Mouse (Mus musculus) liver, embryonic 16.5 days (tissue): ENCODE measurements around the gene Snx1. TPM values are rescaled to one million over a fixed set of nuclear protein-coding genes. Genes with fewer than 3 reads are reported as not detected.

Experiments
- ATAC-seq: fragments of 200-750 bp; cut with Nextera tagmentation; 2 replicates; pipeline ENCODE4 v1.8.0; 2017; ENCODE audit warnings: low read depth, mild to moderate bottlenecking, moderate number of reproducible peaks, moderate library complexity
- H3K27ac ChIP-seq: fragments of 300-500 bp; sonication (generic); 2 replicates; pipeline ENCODE4 v1.5.1; 2014; ENCODE audit warnings: mild to moderate bottlenecking, low read length
- H3K27me3 ChIP-seq: fragments of 300-500 bp; sonication (generic); 2 replicates; pipeline ENCODE4 v1.6.1; 2014; ENCODE audit warnings: low read depth, low read length, mixed read lengths; ENCODE audit not compliant: control insufficient read depth, insufficient read depth
- H3K36me3 ChIP-seq: fragments of 300-500 bp; sonication (generic); 2 replicates; pipeline ENCODE4 v1.6.1; 2014; ENCODE audit warnings: mild to moderate bottlenecking; ENCODE audit not compliant: control insufficient read depth, insufficient read depth
- H3K4me1 ChIP-seq: fragments of 300-500 bp; sonication (generic); 2 replicates; pipeline ENCODE4 v1.6.1; 2014; ENCODE audit warnings: low read depth, low read length, mixed read lengths; ENCODE audit not compliant: control insufficient read depth
- H3K4me2 ChIP-seq: fragments of 300-500 bp; sonication (generic); 2 replicates; pipeline ENCODE4 v1.6.1; 2014; ENCODE audit warnings: low read depth, low read length, mixed read lengths
- H3K4me3 ChIP-seq: fragments of 300-500 bp; sonication (generic); 2 replicates; pipeline ENCODE4 v1.5.1; 2014; ENCODE audit warnings: low read depth, mild to moderate bottlenecking, low read length
- H3K9ac ChIP-seq: fragments of 300-500 bp; sonication (generic); 2 replicates; pipeline ENCODE4 v1.6.1; 2014; ENCODE audit warnings: low read depth, low read length
- H3K9me3 ChIP-seq: fragments of 300-500 bp; sonication (generic); replicated peaks from 2 replicates; pipeline ENCODE4 v1.6.1; 2016; ENCODE audit warnings: low read length; ENCODE audit not compliant: control insufficient read depth
- WGBS: fragments of 180-500 bp; shearing (Covaris S2); extraction: QIAGEN DNeasy Blood & Tissue Kit; methylation state at CpG from one replicate; pipeline ENCODE4 v1.1.7; 2014; ENCODE audit not compliant: insufficient replicate concordance; 5-methylcytosine and 5-hydroxymethylcytosine counted together
- polyA plus RNA-seq: library from polyadenylated mRNA; unstranded; fragments of >200 nt; fragmentation: Nextera tagmentation; extraction: Ambion mirVana; gene quantifications from 2 replicates; pipeline ENCODE4 v1.2.1, GENCODE M21; 2015

Snx1 gene
- polyA plus RNA-seq, 1 experiment from 2014 or later = 59.6 TPM

DNA sequence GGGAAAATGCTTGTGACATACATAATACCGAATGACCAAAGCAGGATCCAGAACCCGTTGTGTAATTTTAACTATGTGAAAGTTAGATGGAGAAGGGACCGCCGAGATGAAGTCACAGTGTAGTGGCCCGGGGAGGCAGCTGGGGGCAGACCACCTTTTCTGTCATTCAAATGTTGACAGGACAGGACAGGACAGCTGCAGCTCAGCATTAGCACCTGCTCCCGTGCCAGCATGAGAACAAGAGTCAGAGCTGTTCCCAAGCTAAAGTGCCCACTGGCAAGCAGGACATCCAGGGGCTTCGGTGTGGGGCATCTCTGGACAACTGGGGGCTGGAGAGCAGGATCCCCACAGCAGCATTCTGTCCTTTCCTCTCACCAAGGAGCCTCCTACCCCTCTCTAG is 39.3 kb downstream of the Snx1 start:
- H3K27ac ChIP-seq = no peak overlapping the region
- peaks cover 29% of the 10 kb centered on the region for H3K36me3 ChIP-seq
- H3K9ac ChIP-seq = no peak overlapping the region
- 93% methylated on average over 7 of the region's 7 CpGs for WGBS
- no peak overlapping the region for H3K4me3 ChIP-seq
- H3K27me3 ChIP-seq = no peaks in the 10 kb centered on the region
- no peaks in the 10 kb centered on the region for H3K4me1 ChIP-seq
- H3K4me2 ChIP-seq = no peak overlapping the region
- no peak for ATAC-seq
- H3K9me3 ChIP-seq = no peaks in the 10 kb centered on the region

DNA sequence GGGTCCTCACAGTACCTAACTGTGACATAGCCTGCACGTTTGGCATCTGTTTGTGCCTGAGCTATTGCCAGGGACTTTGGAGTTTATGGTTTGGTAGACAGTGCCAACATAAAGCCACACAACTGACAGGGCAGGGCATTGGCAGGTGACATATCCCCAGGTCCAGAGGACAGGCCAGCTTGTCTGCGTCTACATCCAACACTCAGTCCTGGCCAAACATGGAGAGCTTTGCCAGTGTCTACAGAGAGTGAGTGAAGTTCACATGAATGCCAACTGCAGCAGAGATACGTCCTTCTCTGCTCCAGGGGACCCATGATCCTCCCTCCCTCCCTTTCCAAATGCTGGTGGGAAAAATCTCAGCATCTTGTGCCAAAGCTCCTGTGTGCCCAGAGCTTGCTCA is 42.2 kb downstream of the Snx1 start:
- Histone ChIP-seq H3K9ac (no peak overlapping the region), H3K27me3 (no peaks in the 10 kb centered on the region), H3K27ac (no peak overlapping the region), H3K9me3 (no peaks in the 10 kb centered on the region), H3K36me3 (peaks cover 19% of the 10 kb centered on the region), H3K4me1 (no peaks in the 10 kb centered on the region), H3K4me3 (no peak overlapping the region), H3K4me2 (no peak overlapping the region)
- WGBS = 78% methylated on average over 3 of the region's 3 CpGs
- no peak for ATAC-seq

- Histone ChIP-seq H3K4me2 (no peak overlapping the region), H3K36me3 (peaks cover 3% of the 10 kb centered on the region; the same call in 1 of the 2 replicates), H3K4me3 (no peak overlapping the region), H3K27ac (no peak overlapping the region), H3K4me1 (peaks cover under 1% of the 10 kb centered on the region; the same call in 1 of the 2 replicates), H3K9me3 (no peaks in the 10 kb centered on the region), H3K9ac (no peak overlapping the region), H3K27me3 (peaks cover 4% of the 10 kb centered on the region; the same call in 1 of the 2 replicates)
- 45% methylated on average over 4 of the region's 4 CpGs for WGBS
- no peak for ATAC-seq
Measured at GRCm38 (mm10) chr9:66081999-66082398, 44.4 kb downstream of the Snx1 start.

DNA sequence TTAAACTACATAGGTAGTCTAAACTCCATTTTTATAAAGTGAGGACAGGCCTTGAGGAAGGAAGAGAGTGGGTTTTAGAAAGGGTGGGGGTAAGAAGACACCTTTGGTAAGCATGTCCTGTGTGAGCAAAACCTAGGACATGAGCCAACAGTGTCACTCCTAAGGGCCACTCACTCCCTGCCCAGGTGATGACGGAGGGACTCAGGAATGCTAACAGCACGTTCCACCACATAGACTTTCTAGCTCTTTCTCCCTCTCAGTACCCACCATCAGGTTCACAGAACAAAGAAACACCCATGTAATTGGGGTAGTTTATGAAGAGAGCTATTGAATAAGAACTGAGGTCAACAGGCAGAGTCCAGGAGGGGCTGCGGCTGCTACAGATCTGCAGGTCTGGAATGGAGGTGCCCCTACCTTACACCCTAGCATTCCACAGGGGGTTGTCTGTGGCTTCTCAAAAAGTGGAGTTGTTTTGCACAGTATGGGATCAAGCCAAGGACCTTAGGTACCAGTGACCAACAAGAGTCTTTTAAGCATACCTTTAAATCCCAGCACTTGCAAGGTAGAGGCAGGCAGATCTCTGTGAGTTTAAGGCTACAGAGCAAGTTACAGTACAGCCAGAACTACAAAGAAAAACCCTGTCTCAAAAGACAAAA is 45.5 kb downstream of the Snx1 start:
- Histone ChIP-seq H3K4me2 (no peak overlapping the region), H3K9me3 (no peaks in the 10 kb centered on the region), H3K36me3 (no peaks in the 10 kb centered on the region), H3K4me1 (peaks cover 2% of the 10 kb centered on the region; the same call in 1 of the 2 replicates), H3K27me3 (peaks cover 4% of the 10 kb centered on the region; the same call in 1 of the 2 replicates), H3K4me3 (no peak overlapping the region), H3K9ac (no peak overlapping the region), H3K27ac (no peak overlapping the region)
- WGBS = 78% methylated on average over 3 of the region's 3 CpGs
- ATAC-seq = no peak

GRCm38 (mm10) chr9:66078493-66078892 is 47.9 kb downstream of the Snx1 start:
- Histone ChIP-seq H3K27ac (no peak overlapping the region), H3K4me2 (no peak overlapping the region), H3K27me3 (peaks cover 4% of the 10 kb centered on the region; the same call in 1 of the 2 replicates), H3K4me3 (no peak overlapping the region), H3K4me1 (peaks cover 2% of the 10 kb centered on the region; the same call in 1 of the 2 replicates), H3K9me3 (no peaks in the 10 kb centered on the region), H3K36me3 (no peaks in the 10 kb centered on the region), H3K9ac (no peak overlapping the region)
- WGBS = 28% methylated on average over 14 of the region's 14 CpGs
- no peak for ATAC-seq

DNA sequence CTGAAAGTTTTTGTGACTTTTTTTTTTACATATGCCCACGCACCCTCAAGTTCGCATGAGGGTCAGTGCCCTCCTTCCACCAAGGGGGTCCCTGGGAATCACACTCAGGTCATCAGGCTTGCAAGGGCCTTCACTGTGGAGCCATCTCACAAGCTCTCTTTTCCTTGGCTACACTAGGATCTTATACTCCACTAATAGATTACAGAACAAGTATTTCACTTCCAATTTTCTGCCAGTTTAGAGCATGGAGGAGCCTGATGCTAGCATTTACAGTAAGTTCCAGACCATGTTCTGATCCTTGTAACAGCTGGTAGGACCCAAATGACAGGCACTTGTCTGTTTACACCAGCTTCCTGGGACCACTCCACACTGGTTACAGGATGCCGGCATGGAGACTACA is 48.3 kb downstream of the Snx1 start:
- no peak for ATAC-seq
- H3K4me3 ChIP-seq = no peak overlapping the region
- WGBS = 68% methylated on average over 3 of the region's 3 CpGs
- no peaks in the 10 kb centered on the region for H3K9me3 ChIP-seq
- peaks cover 4% of the 10 kb centered on the region; the same call in 1 of the 2 replicates for H3K27me3 ChIP-seq
- H3K4me2 ChIP-seq = no peak overlapping the region
- no peak overlapping the region for H3K27ac ChIP-seq
- no peaks in the 10 kb centered on the region for H3K36me3 ChIP-seq
- peaks cover 2% of the 10 kb centered on the region; the same call in 1 of the 2 replicates for H3K4me1 ChIP-seq
- H3K9ac ChIP-seq = no peak overlapping the region

GRCm38 (mm10) chr9:66072754-66073153 is 53.6 kb downstream of the Snx1 start:
- no peaks in the 10 kb centered on the region; the same call in 1 of the 2 replicates for H3K36me3 ChIP-seq
- H3K27me3 ChIP-seq = peaks cover 13% of the 10 kb centered on the region
- H3K4me1 ChIP-seq = peaks cover 21% of the 10 kb centered on the region
- WGBS = 79% methylated on average over 7 of the region's 7 CpGs
- no peak overlapping the region for H3K27ac ChIP-seq
- no peak overlapping the region for H3K4me3 ChIP-seq
- no peak overlapping the region for H3K4me2 ChIP-seq
- ATAC-seq = no peak
- H3K9ac ChIP-seq = no peak overlapping the region
- H3K9me3 ChIP-seq = no peaks in the 10 kb centered on the region

DNA sequence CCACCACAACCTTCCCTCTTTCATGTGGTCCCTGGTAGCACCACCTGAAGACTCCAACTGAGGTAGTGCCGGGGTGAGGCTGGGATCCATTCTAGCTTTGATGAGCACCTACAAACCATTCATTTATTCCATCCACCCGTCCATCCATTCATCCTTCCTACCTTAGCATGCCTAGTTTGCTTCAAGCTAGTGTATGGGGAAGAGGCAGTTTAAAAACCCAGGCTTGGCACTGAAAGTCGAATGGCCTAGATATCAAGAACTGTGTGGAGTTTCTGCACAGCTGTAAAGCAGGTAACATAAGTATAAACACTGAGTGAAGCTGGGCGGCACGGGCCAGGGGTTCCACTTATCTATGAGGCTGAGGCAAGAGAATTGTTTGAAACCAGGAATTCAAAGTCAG is 56.2 kb downstream of the Snx1 start:
- H3K27ac ChIP-seq = peak overlapping the region; percentile 84
- H3K27me3 ChIP-seq = peaks cover 13% of the 10 kb centered on the region
- H3K9me3 ChIP-seq = no peaks in the 10 kb centered on the region
- H3K4me1 ChIP-seq = peaks cover 23% of the 10 kb centered on the region
- H3K9ac ChIP-seq = peak overlapping the region; percentile 50
- peak; percentile 7; the same call in 1 of the 2 replicates for ATAC-seq
- peak overlapping the region; percentile 86 for H3K4me3 ChIP-seq
- WGBS = 60% methylated on average over 5 of the region's 5 CpGs
- H3K4me2 ChIP-seq = peak overlapping the region; percentile 91
- peaks cover 24% of the 10 kb centered on the region for H3K36me3 ChIP-seq

- Histone ChIP-seq H3K36me3 (peaks cover 27% of the 10 kb centered on the region), H3K4me2 (peak within 1 kb of the TSS; percentile 91), H3K9me3 (no peaks in the 10 kb centered on the region), H3K27me3 (peaks cover 13% of the 10 kb centered on the region), H3K9ac (peak within 1 kb of the TSS; percentile 91), H3K4me3 (peak within 1 kb of the TSS; percentile 86), H3K27ac (peak within 1 kb of the TSS; percentile 84), H3K4me1 (peaks cover 23% of the 10 kb centered on the region)
- 0% methylated on average over 22 of the region's 22 CpGs for WGBS
- peak; percentile 97 for ATAC-seq
Measured at GRCm38 (mm10) chr9:66069583-66069982, 56.8 kb downstream of the Snx1 start, which contains the start of gene Snx22. Gene Snx22, minus strand, starts transcription at chr9:66069719.
